Mouse (Mus musculus): ENCODE measurements at regions not wholly inside any gene's neighbourhood (a gene's known extent, or its start where the extent isn't known, plus 50 kb on each side); places are given as distances from the start of the nearest gene placed in this dataset.

GRCm38 (mm10) chr7:134519372-134519975, 134.0 kb upstream of the D7Ertd443e start:
- no peaks in the 10 kb centered on the region for H3K27me3 ChIP-seq (ENCODE audit: control insufficient read depth, insufficient read depth, insufficient read length)
- TF ChIP-seq CTCF (IDR thresholded peaks at IDR 0.05; ENCODE audit: control insufficient read depth, insufficient read depth, insufficient read length) (no peak), CEBPB (IDR thresholded peaks at IDR 0.05; ENCODE audit: low read depth) (no peak), FOSL1 (IDR thresholded peaks at IDR 0.05; ENCODE audit: insufficient read depth, low read length, poor library complexity, severe bottlenecking) (no peak), MAX (IDR thresholded peaks at IDR 0.05) (no peak), MYOD1 (IDR thresholded peaks at IDR 0.05; ENCODE audit: control insufficient read depth, insufficient read length, low read depth) (no peak), MYOG (IDR thresholded peaks at IDR 0.05; ENCODE audit: control insufficient read depth, extremely low read depth, insufficient read length) (no peak), USF1 (IDR thresholded peaks at IDR 0.05; ENCODE audit: low read depth) (no peak)
- no peaks in the 10 kb centered on the region for H3K79me2 ChIP-seq (ENCODE audit: control insufficient read depth, insufficient read depth)
- H3K36me3 ChIP-seq (ENCODE audit: control insufficient read depth, insufficient read depth) = no peaks in the 10 kb centered on the region
- no peak overlapping the region for H3K4me3 ChIP-seq (ENCODE audit: insufficient read depth, poor library complexity, severe bottlenecking)
- no peak overlapping the region for H3ac ChIP-seq (ENCODE audit: control insufficient read depth, insufficient read length, low read depth)
- H3K79me3 ChIP-seq (ENCODE audit: low read depth) = no peaks in the 10 kb centered on the region

- no peak overlapping the region for H3K4me3 ChIP-seq (ENCODE audit: insufficient read depth, poor library complexity, severe bottlenecking)
Measured at GRCm38 (mm10) chr7:134523897-134524296, 138.4 kb upstream of the D7Ertd443e start.

GRCm38 (mm10) chr7:134525041-134525440, 139.6 kb upstream of the D7Ertd443e start:
- no peaks in the 10 kb centered on the region for H3K79me2 ChIP-seq (ENCODE audit: control insufficient read depth, insufficient read depth)
- TF ChIP-seq CTCF (IDR thresholded peaks at IDR 0.05; ENCODE audit: control insufficient read depth, insufficient read depth, insufficient read length) = no peak
- no peak for TF ChIP-seq CEBPB (IDR thresholded peaks at IDR 0.05; ENCODE audit: low read depth)
- no peak for TF ChIP-seq FOSL1 (IDR thresholded peaks at IDR 0.05; ENCODE audit: insufficient read depth, low read length, poor library complexity, severe bottlenecking)
- no peak for TF ChIP-seq MYOG (IDR thresholded peaks at IDR 0.05; ENCODE audit: control insufficient read depth, extremely low read depth, insufficient read length)
- TF ChIP-seq USF1 (IDR thresholded peaks at IDR 0.05; ENCODE audit: low read depth) = no peak
- TF ChIP-seq MYOD1 (IDR thresholded peaks at IDR 0.05; ENCODE audit: control insufficient read depth, insufficient read length, low read depth) = no peak
- no peak for TF ChIP-seq MAX (IDR thresholded peaks at IDR 0.05)
- no peaks in the 10 kb centered on the region for H3K27me3 ChIP-seq (ENCODE audit: control insufficient read depth, insufficient read depth, insufficient read length)
- H3K79me3 ChIP-seq (ENCODE audit: low read depth) = no peaks in the 10 kb centered on the region
- H3K36me3 ChIP-seq (ENCODE audit: control insufficient read depth, insufficient read depth) = no peaks in the 10 kb centered on the region
- H3K4me3 ChIP-seq (ENCODE audit: insufficient read depth, poor library complexity, severe bottlenecking) = no peak overlapping the region
- no peak overlapping the region for H3ac ChIP-seq (ENCODE audit: control insufficient read depth, insufficient read length, low read depth)

More at GRCm38 (mm10) chr7:134523897-134524296, 138.4 kb upstream of the D7Ertd443e start:
- H3ac ChIP-seq (ENCODE audit: control insufficient read depth, insufficient read length, low read depth) = no peak overlapping the region
- H3K79me2 ChIP-seq (ENCODE audit: control insufficient read depth, insufficient read depth) = no peaks in the 10 kb centered on the region
- no peaks in the 10 kb centered on the region for H3K36me3 ChIP-seq (ENCODE audit: control insufficient read depth, insufficient read depth)
- H3K27me3 ChIP-seq (ENCODE audit: control insufficient read depth, insufficient read depth, insufficient read length) = no peaks in the 10 kb centered on the region
- no peaks in the 10 kb centered on the region for H3K79me3 ChIP-seq (ENCODE audit: low read depth)
- TF ChIP-seq MYOG (IDR thresholded peaks at IDR 0.05; ENCODE audit: control insufficient read depth, extremely low read depth, insufficient read length) (no peak), MAX (IDR thresholded peaks at IDR 0.05) (no peak), CEBPB (IDR thresholded peaks at IDR 0.05; ENCODE audit: low read depth) (no peak), CTCF (IDR thresholded peaks at IDR 0.05; ENCODE audit: control insufficient read depth, insufficient read depth, insufficient read length) (no peak), FOSL1 (IDR thresholded peaks at IDR 0.05; ENCODE audit: insufficient read depth, low read length, poor library complexity, severe bottlenecking) (no peak), USF1 (IDR thresholded peaks at IDR 0.05; ENCODE audit: low read depth) (no peak), MYOD1 (IDR thresholded peaks at IDR 0.05; ENCODE audit: control insufficient read depth, insufficient read length, low read depth) (no peak)

DNA sequence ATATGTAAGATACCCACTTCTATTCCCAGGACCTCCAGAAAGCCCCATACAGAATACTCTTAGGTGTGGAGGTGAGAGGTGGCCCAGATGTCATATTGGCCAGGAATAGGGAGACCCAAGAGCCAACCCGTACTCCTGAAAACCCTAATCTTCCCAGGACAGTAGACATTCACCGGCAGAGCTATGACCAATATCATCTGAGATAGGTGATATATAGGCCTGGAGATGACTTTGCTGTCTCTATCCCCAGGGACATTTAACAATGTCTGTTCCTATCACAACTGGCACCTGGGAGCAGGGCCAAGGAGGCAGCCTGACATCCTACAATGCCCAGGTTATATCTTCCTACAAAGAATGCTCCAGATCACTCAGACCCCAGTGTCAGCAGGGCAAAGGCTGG, 140.0 kb upstream of the D7Ertd443e start:
- TF ChIP-seq FOSL1 (IDR thresholded peaks at IDR 0.05; ENCODE audit: insufficient read depth, low read length, poor library complexity, severe bottlenecking) (no peak), MAX (IDR thresholded peaks at IDR 0.05) (no peak), CEBPB (IDR thresholded peaks at IDR 0.05; ENCODE audit: low read depth) (no peak), USF1 (IDR thresholded peaks at IDR 0.05; ENCODE audit: low read depth) (no peak), MYOG (IDR thresholded peaks at IDR 0.05; ENCODE audit: control insufficient read depth, extremely low read depth, insufficient read length) (no peak), MYOD1 (IDR thresholded peaks at IDR 0.05; ENCODE audit: control insufficient read depth, insufficient read length, low read depth) (no peak), CTCF (IDR thresholded peaks at IDR 0.05; ENCODE audit: control insufficient read depth, insufficient read depth, insufficient read length) (no peak)
- H3K36me3 ChIP-seq (ENCODE audit: control insufficient read depth, insufficient read depth) = no peaks in the 10 kb centered on the region

GRCm38 (mm10) chr7:134527351-134527750, 141.9 kb upstream of the D7Ertd443e start:
- H3K79me3 ChIP-seq (ENCODE audit: low read depth) = no peaks in the 10 kb centered on the region
- no peak overlapping the region for H3K4me3 ChIP-seq (ENCODE audit: insufficient read depth, poor library complexity, severe bottlenecking)
- no peak for TF ChIP-seq MAX (IDR thresholded peaks at IDR 0.05)
- TF ChIP-seq FOSL1 (IDR thresholded peaks at IDR 0.05; ENCODE audit: insufficient read depth, low read length, poor library complexity, severe bottlenecking) = no peak
- TF ChIP-seq CTCF (IDR thresholded peaks at IDR 0.05; ENCODE audit: control insufficient read depth, insufficient read depth, insufficient read length) = no peak
- no peak for TF ChIP-seq MYOD1 (IDR thresholded peaks at IDR 0.05; ENCODE audit: control insufficient read depth, insufficient read length, low read depth)
- no peak for TF ChIP-seq CEBPB (IDR thresholded peaks at IDR 0.05; ENCODE audit: low read depth)
- TF ChIP-seq MYOG (IDR thresholded peaks at IDR 0.05; ENCODE audit: control insufficient read depth, extremely low read depth, insufficient read length) = no peak
- TF ChIP-seq USF1 (IDR thresholded peaks at IDR 0.05; ENCODE audit: low read depth) = no peak
- H3K36me3 ChIP-seq (ENCODE audit: control insufficient read depth, insufficient read depth) = no peaks in the 10 kb centered on the region
- no peak overlapping the region for H3ac ChIP-seq (ENCODE audit: control insufficient read depth, insufficient read length, low read depth)
- H3K79me2 ChIP-seq (ENCODE audit: control insufficient read depth, insufficient read depth) = no peaks in the 10 kb centered on the region
- H3K27me3 ChIP-seq (ENCODE audit: control insufficient read depth, insufficient read depth, insufficient read length) = no peaks in the 10 kb centered on the region

More for the DNA sequence above, 140.0 kb upstream of the D7Ertd443e start:
- Histone ChIP-seq H3K79me2 (ENCODE audit: control insufficient read depth, insufficient read depth) (no peaks in the 10 kb centered on the region), H3K4me3 (ENCODE audit: insufficient read depth, poor library complexity, severe bottlenecking) (no peak overlapping the region), H3ac (ENCODE audit: control insufficient read depth, insufficient read length, low read depth) (no peak overlapping the region), H3K27me3 (ENCODE audit: control insufficient read depth, insufficient read depth, insufficient read length) (no peaks in the 10 kb centered on the region), H3K79me3 (ENCODE audit: low read depth) (no peaks in the 10 kb centered on the region)
